Mouse (Mus musculus) thymus, adult 2 months (tissue): ENCODE results near the gene Pold2.

Experiments
- CTCF ChIP-seq: fragments of 200-500 bp; IDR thresholded peaks from 2 replicates; pipeline ENCODE4 v1.5.1; 2012; ENCODE audit warnings: mild to moderate bottlenecking, control low read depth, low read length, moderate library complexity, borderline replicate concordance; ENCODE audit not compliant: control insufficient read depth, poor library complexity, insufficient read depth; ENCODE audit errors: extremely low read depth
- POLR2A ChIP-seq: fragments of 200-500 bp; IDR thresholded peaks from 2 replicates; pipeline ENCODE4 v1.6.1; 2012; ENCODE audit warnings: mild to moderate bottlenecking, low read length, control low read depth, moderate library complexity; ENCODE audit not compliant: control insufficient read depth, poor library complexity, insufficient read depth; ENCODE audit errors: extremely low read depth

GRCm38 (mm10) chr11:5898531-5898930, 20.4 kb upstream of the Pold2 start, which contains the start of gene Myl7:
- no peak for TF ChIP-seq CTCF
- no peak for TF ChIP-seq POLR2A
